Mouse (Mus musculus): Measurements from ENCODE around the gene H2afv. TPM values are rescaled to one million over a fixed set of nuclear protein-coding genes. Genes with fewer than 3 reads are reported as not detected.

H2afv gene
- total RNA-seq (2015) (174 and 176 TPM in 2 replicates), total RNA-seq (2017) (134 and 144 TPM in 2 replicates)

GRCm38 (mm10) chr11:6444077-6444853 is at the start of gene H2afv:
H2afv (minus strand) TSS chr11:6444443.
- ATAC-seq (replicated peaks; ENCODE audit: poor library complexity): peak; percentile 94

- peak; percentile 99 for ATAC-seq (replicated peaks; ENCODE audit: poor library complexity)
These were observed 45.7 kb upstream of the H2afv start for GRCm38 (mm10) chr11:6489691-6490503.

- no peak for ATAC-seq (replicated peaks; ENCODE audit: poor library complexity)
These were observed 45.0 kb upstream of the H2afv start for GRCm38 (mm10) chr11:6489257-6489656.

DNA sequence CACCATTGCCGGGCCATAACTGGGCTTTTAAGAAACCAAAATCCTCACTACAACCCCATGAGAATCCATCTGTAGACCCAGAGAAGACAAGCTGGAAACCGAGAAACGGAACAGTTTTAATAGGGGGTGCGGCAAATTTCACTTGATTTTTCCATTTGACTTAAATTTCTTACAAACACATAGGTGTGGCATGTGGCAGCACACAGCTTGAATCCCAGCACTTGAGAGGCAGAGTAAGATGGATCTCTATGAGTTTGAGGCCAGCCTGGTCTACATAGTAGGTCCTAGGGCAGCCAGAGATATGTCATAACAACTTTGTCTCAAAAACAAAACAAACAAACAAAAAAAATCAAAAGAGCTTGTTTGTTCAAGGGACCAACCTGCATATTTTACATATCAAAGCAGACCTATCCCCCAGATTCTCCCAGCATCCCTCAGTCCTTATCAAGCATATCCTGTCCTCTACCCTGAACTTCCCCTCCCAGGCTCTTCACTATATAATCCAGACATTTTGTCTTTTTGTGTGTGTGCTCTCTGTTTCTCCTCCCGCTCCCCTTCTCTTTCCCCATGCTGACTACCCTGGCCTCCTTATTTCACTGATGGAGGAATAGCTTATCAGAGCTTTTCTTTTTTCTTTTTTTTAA is 43.9 kb upstream of the H2afv start:
- no peak for ATAC-seq (replicated peaks; ENCODE audit: poor library complexity)

- ATAC-seq (replicated peaks; ENCODE audit: poor library complexity): no peak
These were observed 43.3 kb upstream of the H2afv start for GRCm38 (mm10) chr11:6487496-6487895.

- ATAC-seq (replicated peaks; ENCODE audit: poor library complexity): no peak
These were observed 42.7 kb upstream of the H2afv start for GRCm38 (mm10) chr11:6486916-6487315.

DNA sequence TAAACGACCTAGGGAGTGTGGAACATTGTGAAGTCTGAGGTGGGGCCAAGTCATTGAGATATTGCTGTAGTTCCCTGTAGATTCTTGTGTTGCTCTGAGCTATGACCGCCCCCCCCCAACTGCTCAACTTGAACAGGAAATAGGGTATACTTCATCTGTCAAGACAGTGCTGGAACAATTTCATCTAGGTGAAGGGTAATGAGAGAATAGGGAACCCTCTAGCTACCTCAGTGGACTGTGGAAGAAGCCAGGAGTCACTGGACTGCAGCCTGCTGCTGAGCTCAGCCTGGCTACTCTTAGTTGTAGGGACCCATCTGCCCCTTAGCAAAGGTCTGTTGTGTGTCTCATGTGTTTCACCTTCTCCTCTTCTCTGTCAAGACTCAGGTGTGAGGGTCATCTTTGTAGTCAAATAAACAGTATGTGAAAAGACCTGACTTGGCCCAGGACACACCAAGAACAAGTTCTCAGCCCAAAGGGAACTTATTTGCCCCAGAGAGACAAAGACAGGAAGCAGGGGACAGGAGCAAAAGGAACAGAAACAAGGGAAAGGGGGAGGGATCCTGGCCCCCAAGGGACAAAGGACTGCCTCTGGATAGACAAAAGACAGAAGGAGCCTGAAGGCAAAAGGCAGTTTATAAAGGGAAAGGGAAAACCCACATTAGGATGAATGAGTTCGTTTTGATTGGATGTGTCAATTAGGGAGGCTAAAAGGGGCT is 40.2 kb upstream of the H2afv start:
- ATAC-seq (replicated peaks; ENCODE audit: poor library complexity): peak; percentile 37

- ATAC-seq (replicated peaks; ENCODE audit: poor library complexity): peak; percentile 72
These were observed 38.9 kb upstream of the H2afv start for GRCm38 (mm10) chr11:6483103-6483502.

- ATAC-seq (replicated peaks; ENCODE audit: poor library complexity): no peak
These were observed 37.5 kb upstream of the H2afv start for GRCm38 (mm10) chr11:6481669-6482185.

GRCm38 (mm10) chr11:6480681-6481405 is 36.6 kb upstream of the H2afv start:
- no peak for ATAC-seq (replicated peaks; ENCODE audit: poor library complexity)

DNA sequence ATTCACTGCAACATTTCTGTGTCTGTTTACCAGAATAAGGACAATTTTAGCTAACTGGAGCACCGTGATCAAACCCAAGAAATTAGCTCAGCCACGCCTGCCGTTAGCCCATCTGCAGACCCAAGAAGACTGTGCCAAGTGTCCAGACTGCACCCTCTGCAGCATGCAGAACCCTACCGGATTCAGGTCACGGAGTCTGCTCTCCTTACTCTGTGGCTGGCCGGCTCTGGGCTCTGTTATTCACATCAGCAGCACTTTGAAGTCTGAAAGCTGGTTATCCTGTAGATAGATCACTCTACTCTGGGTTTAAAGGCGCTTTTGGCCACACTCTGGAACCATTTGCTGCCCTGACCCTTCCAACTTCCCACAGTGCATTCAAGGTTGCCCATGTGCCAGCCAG is 35.9 kb upstream of the H2afv start:
- no peak for ATAC-seq (replicated peaks; ENCODE audit: poor library complexity)

DNA sequence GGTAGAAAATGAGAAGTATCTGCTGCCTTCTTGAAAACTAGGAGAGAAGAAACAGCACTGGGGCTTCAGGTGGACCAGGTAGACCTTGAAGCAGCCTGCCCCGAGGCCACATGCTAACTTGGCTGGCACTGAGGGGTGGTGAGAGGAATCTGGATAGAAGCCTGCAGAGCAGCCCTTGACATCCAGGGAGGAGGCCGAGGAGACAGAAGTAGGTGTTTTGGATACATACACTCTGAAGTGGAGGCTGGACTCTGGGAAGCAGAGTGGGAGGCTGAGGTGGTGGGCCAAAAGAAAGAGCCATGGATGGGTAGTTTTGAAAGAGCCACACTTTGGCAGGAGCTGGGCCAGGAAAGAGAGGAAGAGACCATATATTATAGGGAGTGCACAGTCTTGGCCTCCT is 35.0 kb upstream of the H2afv start:
- no peak for ATAC-seq (replicated peaks; ENCODE audit: poor library complexity)

DNA sequence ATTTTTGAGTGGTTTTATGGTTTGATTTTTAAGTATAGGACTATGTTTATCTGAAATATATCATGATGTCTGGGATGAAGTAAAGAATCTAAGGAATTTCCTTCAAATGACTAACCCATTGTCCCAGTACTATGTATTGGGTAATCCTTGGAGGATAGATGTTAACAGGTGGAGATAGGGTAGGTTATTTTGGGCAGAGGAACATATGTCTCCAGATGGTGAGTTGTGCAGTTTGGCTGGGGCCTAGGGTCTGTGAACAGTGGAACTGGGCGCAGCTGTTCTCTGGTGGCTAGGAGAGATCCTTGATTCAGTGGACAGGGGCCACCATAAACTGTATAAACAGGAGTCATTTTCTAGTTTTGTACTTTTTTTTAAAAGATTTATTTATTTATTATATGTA is 33.1 kb upstream of the H2afv start:
- ATAC-seq (replicated peaks; ENCODE audit: poor library complexity): no peak

GRCm38 (mm10) chr11:6476876-6477275 is 32.6 kb upstream of the H2afv start:
- ATAC-seq (replicated peaks; ENCODE audit: poor library complexity): no peak

DNA sequence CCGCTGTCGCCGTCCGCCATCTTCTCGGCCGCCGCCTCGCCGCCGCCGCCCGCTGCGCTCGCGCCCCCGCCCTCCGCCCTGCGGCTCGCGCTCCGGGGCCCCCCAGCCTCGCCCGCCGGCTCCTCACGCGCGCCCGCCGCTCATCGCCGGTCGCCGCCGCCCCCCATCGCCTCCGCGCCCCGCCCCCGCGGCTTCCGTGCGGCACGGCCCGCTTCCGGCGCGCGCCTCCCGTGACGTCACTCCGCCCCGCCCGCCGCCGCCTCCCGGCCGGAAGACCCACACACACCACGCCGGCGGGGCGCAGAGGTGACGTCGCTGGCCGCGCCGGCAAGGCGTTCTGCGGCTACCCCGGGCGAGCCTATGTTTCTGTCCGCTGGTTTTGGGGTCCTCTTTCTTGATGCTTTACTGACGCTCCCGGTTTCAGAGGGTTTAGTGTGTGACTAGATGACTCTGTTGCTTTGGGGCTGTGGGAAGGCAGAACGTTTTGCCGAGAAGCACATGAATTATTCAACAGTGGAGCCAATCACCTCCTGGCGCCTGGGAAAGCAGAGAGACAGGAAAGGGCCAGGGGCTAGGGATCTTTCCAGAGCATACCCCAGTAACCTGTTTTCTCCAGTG is 31.7 kb upstream of the H2afv start, which contains the start of gene Purb:
Gene Purb (minus strand): TSS at position 51 of the 618 bp plus-strand sequence.
- ATAC-seq (replicated peaks; ENCODE audit: poor library complexity): peak; percentile 90

DNA sequence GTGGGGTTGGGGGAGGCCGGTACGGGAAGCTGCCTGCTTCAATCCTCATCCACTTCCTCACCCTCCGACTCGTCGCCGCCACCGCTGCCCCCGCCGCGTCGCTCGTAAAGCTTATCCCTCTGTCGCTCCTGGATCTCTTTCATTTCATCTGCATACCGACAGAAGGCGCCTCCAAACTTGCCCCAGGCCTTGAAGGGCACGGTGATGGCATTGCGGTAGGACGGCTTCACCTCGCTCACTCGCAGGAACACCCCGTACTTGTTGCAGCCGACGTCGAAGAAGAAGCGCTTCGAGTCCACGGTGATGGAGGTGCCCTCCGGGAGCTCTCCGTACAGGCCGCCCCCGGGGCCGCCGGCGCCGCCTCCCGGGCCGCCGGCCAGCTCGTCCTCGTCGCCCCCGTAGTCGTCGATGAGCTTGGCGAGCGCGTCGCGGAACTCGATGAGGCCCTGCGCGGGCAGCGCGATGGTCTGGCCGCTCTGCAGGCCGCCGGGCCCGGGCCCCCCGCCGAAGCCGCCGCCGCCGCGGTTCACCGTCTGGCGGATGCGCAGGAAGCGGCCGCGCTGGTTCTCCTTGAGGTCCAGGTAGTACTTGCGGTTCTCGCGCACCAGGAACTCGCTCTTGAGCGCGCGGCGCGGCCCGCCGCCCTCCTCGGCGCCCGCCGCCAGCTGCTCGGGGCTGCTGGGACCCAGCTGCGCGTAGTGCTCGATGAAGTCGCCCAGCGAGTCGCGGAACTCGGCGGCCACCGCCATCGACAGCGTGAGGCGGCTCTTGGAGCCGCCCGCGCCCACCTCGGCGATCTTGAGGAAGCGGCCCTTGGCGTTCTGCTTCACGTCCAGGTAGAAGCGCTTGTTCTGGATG is 30.9 kb upstream of the H2afv start:
- ATAC-seq (replicated peaks; ENCODE audit: poor library complexity): peak; percentile 46

GRCm38 (mm10) chr11:6474381-6474780 is 30.1 kb upstream of the H2afv start:
- ATAC-seq (replicated peaks; ENCODE audit: poor library complexity): no peak

- no peak for ATAC-seq (replicated peaks; ENCODE audit: poor library complexity)
These were observed 27.8 kb upstream of the H2afv start for GRCm38 (mm10) chr11:6472076-6472475.

DNA sequence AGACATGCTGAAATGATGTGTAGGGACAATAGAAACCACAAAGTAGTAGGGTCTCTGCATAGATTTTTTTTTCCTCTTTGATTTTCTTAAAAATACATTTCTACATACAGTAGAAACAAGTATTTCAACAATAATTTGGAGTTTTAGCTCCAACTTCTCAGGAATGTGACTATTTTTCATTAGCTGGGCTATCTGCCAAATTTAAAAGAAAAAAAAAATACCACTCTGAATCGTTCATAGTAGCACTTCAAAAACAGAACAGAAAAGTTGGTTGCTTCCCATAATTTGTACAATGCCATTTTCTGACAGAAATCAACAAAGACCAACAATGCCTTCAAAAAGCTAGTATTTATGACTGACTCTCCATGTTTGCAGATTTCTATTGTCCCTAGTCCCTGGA is 27.2 kb upstream of the H2afv start:
- ATAC-seq (replicated peaks; ENCODE audit: poor library complexity): no peak

Data from megakaryocyte progenitor cell, adult 5-6 weeks (primary cell).